Mouse (Mus musculus) WW6 (cell line): ENCODE data around the gene Olfr657.

Source experiments
- DNase-seq: peaks from one replicate; pipeline ENCODE4 v3.0.0-alpha.2; 2013; ENCODE audit warnings: low read depth, low spot score

Gene Olfr657

DNA sequence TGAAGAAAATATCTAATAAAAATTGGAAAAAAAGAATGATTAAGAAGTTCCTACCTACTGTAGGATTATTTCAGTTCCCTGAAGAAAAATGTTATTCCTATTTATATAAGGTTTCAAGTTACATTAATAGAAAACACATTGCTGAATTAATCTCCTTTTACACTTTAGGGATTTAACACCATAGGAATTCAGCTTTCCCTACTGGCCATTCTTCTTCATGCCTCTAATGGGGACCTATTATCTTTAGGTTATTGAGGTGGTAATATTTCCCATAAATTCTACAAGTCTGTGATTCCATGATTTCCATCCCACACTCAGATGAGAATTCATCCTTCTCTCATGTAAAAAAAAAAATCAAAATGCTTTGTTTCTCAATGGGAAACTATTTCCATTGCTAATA, at the start of gene Olfr657:
Olfr657 (plus strand) TSS at position 301 of the 400 bp plus-strand sequence.
- no peak for DNase-seq

GRCm38 (mm10) chr7:104577014-104577413, 47.6 kb upstream of the Olfr657 start, which contains the start of gene Olfr653:
TSS of gene Olfr653 (plus strand) at chr7:104577314.
- no peak for DNase-seq

DNA sequence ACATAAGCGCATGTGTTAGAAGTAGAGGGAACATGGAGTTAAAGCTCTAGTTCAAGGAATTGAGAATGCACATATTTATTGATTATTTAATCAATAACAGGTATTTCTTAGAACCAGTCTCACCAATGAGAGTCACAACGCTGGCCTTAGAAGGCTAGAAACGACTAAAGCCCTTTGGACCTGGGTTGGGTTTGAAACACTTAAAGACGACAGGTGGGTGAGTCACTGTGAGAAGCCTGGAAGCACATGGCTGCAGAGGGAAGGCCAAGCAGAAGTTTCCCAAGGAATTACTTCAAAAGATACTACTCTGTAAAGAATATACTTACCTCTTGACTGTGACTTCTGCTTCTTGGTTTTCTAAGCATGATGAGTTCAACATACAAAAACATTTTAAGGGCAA, 43.7 kb upstream of the Olfr657 start:
- no peak for DNase-seq

- DNase-seq = no peak
These were observed 43.2 kb upstream of the Olfr657 start for GRCm38 (mm10) chr7:104581429-104581828.

GRCm38 (mm10) chr7:104586725-104587124, 37.9 kb upstream of the Olfr657 start, which contains the start of gene Olfr654:
TSS of gene Olfr654 (plus strand) at chr7:104587025.
- no peak for DNase-seq

GRCm38 (mm10) chr7:104588274-104588673, 36.3 kb upstream of the Olfr657 start:
- DNase-seq = no peak

- DNase-seq = no peak
These were observed 22.9 kb upstream of the Olfr657 start, which contains the start of gene Olfr655 for GRCm38 (mm10) chr7:104601679-104602078. TSS of gene Olfr655 (minus strand) at chr7:104601779.

DNA sequence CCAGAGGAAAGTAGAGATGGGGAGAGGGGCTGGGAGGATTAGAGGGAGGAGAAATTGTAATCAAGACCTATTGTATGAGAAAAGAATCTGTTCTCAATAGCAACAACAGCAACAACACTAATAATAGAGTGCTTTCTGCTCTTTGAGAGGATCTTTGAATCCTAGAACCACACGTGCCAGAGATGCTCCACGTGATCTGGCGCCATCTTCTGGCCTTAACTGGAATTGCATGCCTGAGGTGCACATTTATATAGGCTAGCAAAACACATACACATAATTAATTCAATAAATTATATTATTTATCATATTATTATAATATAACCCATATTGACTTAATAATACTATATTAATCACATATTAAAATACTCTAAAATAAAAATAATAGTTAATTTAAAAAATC, 21.4 kb upstream of the Olfr657 start:
- DNase-seq = peak; percentile 28

- DNase-seq = no peak
These were observed 19.9 kb upstream of the Olfr657 start for GRCm38 (mm10) chr7:104604727-104605126.

GRCm38 (mm10) chr7:104613655-104614054, 10.9 kb upstream of the Olfr657 start, which contains the start of gene Olfr656:
TSS of gene Olfr656 (plus strand) at chr7:104613955.
- DNase-seq = no peak

DNA sequence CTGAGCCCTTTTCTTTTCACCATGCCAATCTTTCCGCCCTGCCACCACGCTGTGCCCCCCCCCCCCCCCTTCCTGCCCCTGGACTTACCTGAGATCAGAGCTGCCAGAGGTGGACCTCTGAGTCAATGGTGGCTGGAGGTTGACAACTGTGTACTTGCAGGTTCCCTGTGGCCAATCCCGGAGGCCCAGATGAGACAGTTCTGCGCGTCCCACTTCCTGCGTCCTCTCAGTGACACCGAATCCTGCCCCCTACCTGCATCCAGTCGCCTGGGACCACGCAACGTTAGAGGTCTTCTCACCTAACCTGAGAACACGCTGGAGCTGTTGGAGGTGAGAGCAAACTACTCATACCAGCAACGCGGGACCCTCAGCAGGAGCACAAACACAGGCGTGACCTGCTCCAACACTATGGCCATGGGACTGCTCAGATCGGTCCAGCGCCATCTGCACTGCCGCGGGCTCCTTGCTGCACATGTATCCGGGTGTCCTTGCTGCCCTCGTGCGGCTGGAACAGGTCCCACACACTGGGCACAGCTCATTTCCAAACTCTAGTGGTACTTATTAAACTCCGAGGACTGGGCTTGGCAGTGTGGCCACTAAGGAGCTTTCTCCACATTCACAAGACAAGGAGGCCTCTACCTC, 22.4 kb downstream of the Olfr657 start, which contains the start of gene Olfr658:
Olfr658 (minus strand) TSS at position 465 of the 642 bp plus-strand sequence.
- DNase-seq = peak; percentile 33

DNA sequence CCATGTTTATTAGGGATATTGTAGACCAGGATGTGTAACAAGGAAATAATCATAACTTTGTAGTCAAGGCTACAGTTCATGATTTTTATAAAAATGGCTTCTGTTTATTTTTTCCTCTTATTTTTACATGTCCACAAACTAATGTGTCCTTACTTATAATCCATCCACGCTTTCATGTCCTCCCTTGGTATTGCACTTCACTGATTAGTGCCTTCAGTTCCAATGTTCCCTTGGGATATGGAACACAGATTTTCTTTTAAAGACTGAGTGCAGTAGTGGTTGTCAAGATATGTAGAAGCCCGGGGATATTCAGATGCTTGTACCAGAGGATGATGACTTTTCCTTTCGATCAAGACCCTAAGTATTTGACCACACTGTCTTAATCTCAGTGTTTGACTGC, 41.9 kb downstream of the Olfr657 start, which contains the start of gene Olfr659:
Olfr659 (plus strand) TSS at position 301 of the 400 bp plus-strand sequence.
- DNase-seq = no peak

DNA sequence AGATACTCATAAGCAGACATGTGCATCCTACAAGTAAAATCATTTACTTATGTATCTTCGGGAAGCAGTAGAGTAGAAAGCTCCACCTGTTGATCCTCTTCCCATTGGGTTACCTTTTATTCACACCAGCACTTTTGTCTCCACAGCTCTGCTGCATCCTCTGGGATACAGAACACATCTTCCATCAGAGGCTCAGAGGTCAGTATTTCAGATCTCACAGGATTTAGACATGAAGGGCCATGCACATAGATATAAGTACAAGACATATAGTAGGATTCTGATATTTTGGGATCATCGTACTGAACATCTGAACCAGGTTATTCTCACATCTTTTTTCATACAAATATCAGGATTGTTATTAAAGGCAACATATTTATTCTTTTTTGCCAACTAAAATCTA, 61.6 kb downstream of the Olfr657 start, which contains the start of gene Olfr661:
Olfr661 (plus strand) TSS at position 301 of the 400 bp plus-strand sequence.
- no peak for DNase-seq
